Mouse (Mus musculus) olfactory bulb, adult 2 months (tissue): Measurements from ENCODE around the gene Serpinb1a. TPM values are rescaled to one million over a fixed set of nuclear protein-coding genes. Genes with fewer than 3 reads are reported as not detected.
"Not testable (repeated sequence)": the region's sequence is repeated elsewhere in the genome, so short reads cannot be mapped to it uniquely, and the experiment has no call there.

Experiments
- H3K27ac ChIP-seq: fragments of 200-500 bp; 2 replicates; pipeline ENCODE4 v1.5.1; 2012; ENCODE audit warnings: low read depth, low read length; ENCODE audit not compliant: insufficient read depth
- H3K4me1 ChIP-seq: fragments of 200-500 bp; 2 replicates; pipeline ENCODE4 v1.6.1; 2012; ENCODE audit warnings: low read length; ENCODE audit not compliant: control insufficient read depth, insufficient read depth
- H3K4me3 ChIP-seq: fragments of 200-500 bp; 2 replicates; pipeline ENCODE4 v1.5.1; 2012; ENCODE audit warnings: mild to moderate bottlenecking, low read depth, low read length, moderate library complexity; ENCODE audit not compliant: insufficient read depth
- CTCF ChIP-seq: fragments of 200-500 bp; IDR thresholded peaks from 2 replicates; pipeline ENCODE4 v1.5.1; 2012; ENCODE audit warnings: low read depth, mild to moderate bottlenecking, low read length, moderate library complexity; ENCODE audit not compliant: insufficient read depth
- POLR2A ChIP-seq: fragments of 200-500 bp; IDR thresholded peaks from 2 replicates; pipeline ENCODE4 v1.6.1; 2012; ENCODE audit warnings: mild to moderate bottlenecking, low read depth, low read length, moderate library complexity; ENCODE audit not compliant: insufficient read depth
- WGBS: fragments of 180-500 bp; shearing (Covaris S2); methylation state at CpG from one replicate; pipeline ENCODE4 v1.1.7; 2018; 5-methylcytosine and 5-hydroxymethylcytosine counted together
- polyA plus RNA-seq: library from polyadenylated mRNA; stranded (reverse); fragments of >200 nt; gene quantifications from 2 replicates; pipeline ENCODE4 v1.2.4, GENCODE M21; 2012; ENCODE audit warnings: low replicate concordance; ENCODE audit not compliant: missing spikeins, insufficient read depth, insufficient read length

Gene Serpinb1a
- not detected in 2 replicates for polyA plus RNA-seq

GRCm38 (mm10) chr13:32850668-32851404, at the start of gene Serpinb1a:
Gene Serpinb1a, minus strand, starts transcription at chr13:32851185.
- WGBS, result 59% methylated on average over 10 of the region's 10 CpGs
- H3K4me1 ChIP-seq, result 0 out of 2 replicates have a peak, but pooled peaks cover 3% of the 10 kb centered on the region
- no peak within 1 kb of the TSS for H3K27ac ChIP-seq
- no peak for TF ChIP-seq CTCF
- no peak for TF ChIP-seq POLR2A
- H3K4me3 ChIP-seq, result no peak within 1 kb of the TSS

- WGBS, result 34% methylated on average over 2 of the region's 2 CpGs
- no peak for TF ChIP-seq CTCF
- no peak for TF ChIP-seq POLR2A
- no peaks in the 10 kb centered on the region for H3K4me1 ChIP-seq
- H3K27ac ChIP-seq, result no peak overlapping the region
- H3K4me3 ChIP-seq, result no peak overlapping the region
Measured at GRCm38 (mm10) chr13:32900639-32901038, 49.7 kb upstream of the Serpinb1a start.

- WGBS, result 93% methylated on average over 2 of the region's 2 CpGs
- not testable (repeated sequence) for H3K4me1 ChIP-seq, H3K4me3 ChIP-seq, H3K27ac ChIP-seq
Measured at GRCm38 (mm10) chr13:32899114-32899513, 48.1 kb upstream of the Serpinb1a start.

- WGBS, result 97% methylated on average over 2 of the region's 2 CpGs
- no peak within 1 kb of the TSS for H3K27ac ChIP-seq
- no peaks in the 10 kb centered on the region for H3K4me1 ChIP-seq
- no peak within 1 kb of the TSS for H3K4me3 ChIP-seq
- TF ChIP-seq POLR2A, result no peak
- TF ChIP-seq CTCF, result no peak
Measured at GRCm38 (mm10) chr13:32898111-32898510, 47.1 kb upstream of the Serpinb1a start, which contains the start of gene Serpinb1c. Gene Serpinb1c, minus strand, starts transcription at chr13:32898211.

GRCm38 (mm10) chr13:32896931-32897330, 45.9 kb upstream of the Serpinb1a start:
- WGBS, result 84% methylated on average over 4 of the region's 4 CpGs
- H3K4me1 ChIP-seq, result no peaks in the 10 kb centered on the region
- H3K27ac ChIP-seq, result no peak overlapping the region
- TF ChIP-seq POLR2A (no peak), CTCF (no peak)
- no peak overlapping the region for H3K4me3 ChIP-seq

- TF ChIP-seq POLR2A (no peak), CTCF (no peak)
- H3K4me3 ChIP-seq, result no peak overlapping the region
- H3K4me1 ChIP-seq, result no peaks in the 10 kb centered on the region
- no peak overlapping the region for H3K27ac ChIP-seq
Measured at GRCm38 (mm10) chr13:32884755-32885154, 33.8 kb upstream of the Serpinb1a start.

GRCm38 (mm10) chr13:32873862-32874261, 22.9 kb upstream of the Serpinb1a start:
- H3K4me3 ChIP-seq, result no peak overlapping the region
- no peak for TF ChIP-seq CTCF
- TF ChIP-seq POLR2A, result no peak
- no peak overlapping the region for H3K27ac ChIP-seq
- no peaks in the 10 kb centered on the region for H3K4me1 ChIP-seq
- 45% methylated on average over 1 of the region's 1 CpGs for WGBS

- Histone ChIP-seq H3K4me3 (no peak overlapping the region), H3K27ac (no peak overlapping the region), H3K4me1 (no peaks in the 10 kb centered on the region)
- TF ChIP-seq CTCF (no peak), POLR2A (no peak)
- 71% methylated on average over 5 of the region's 5 CpGs for whole genome bisulfite sequencing
Measured at GRCm38 (mm10) chr13:32868843-32869242, 17.9 kb upstream of the Serpinb1a start.

GRCm38 (mm10) chr13:32868233-32868632, 17.2 kb upstream of the Serpinb1a start:
- WGBS, result 92% methylated on average over 4 of the region's 4 CpGs
- H3K4me1 ChIP-seq, H3K4me3 ChIP-seq, H3K27ac ChIP-seq: not testable (repeated sequence)

GRCm38 (mm10) chr13:32867030-32867429, 16.0 kb upstream of the Serpinb1a start:
- Histone ChIP-seq H3K27ac (no peak overlapping the region), H3K4me3 (no peak overlapping the region), H3K4me1 (no peaks in the 10 kb centered on the region)
- TF ChIP-seq CTCF (no peak), POLR2A (no peak)
- WGBS, result 51% methylated on average over 2 of the region's 2 CpGs

- WGBS, result 5% methylated on average over 9 of the region's 9 CpGs
- TF ChIP-seq CTCF (peak; percentile 77), POLR2A (no peak)
- H3K4me1 ChIP-seq, result no peaks in the 10 kb centered on the region
- no peak overlapping the region for H3K4me3 ChIP-seq
- H3K27ac ChIP-seq, result no peak overlapping the region
Measured at GRCm38 (mm10) chr13:32866484-32866883, 15.5 kb upstream of the Serpinb1a start.
